8 mouse cellular contexts compared by ENCODE assay signal in genomic region chr5:129724268-129724667, GRCm38 (mm10). TPM values are rescaled to one million over a fixed set of nuclear protein-coding genes. Genes with fewer than 3 reads are reported as not detected.
DNase-seq lines count a peak whose midpoint lies in the region; ATAC-seq and TF ChIP-seq lines count a peak whose summit lies in the region.

No protein-coding gene starts in this region.

- H3K4me1 ChIP-seq in megakaryocyte, embryonic 14.5 days = peaks cover 35% of the 10 kb centered on the region
- H3K4me1 ChIP-seq in forebrain, embryonic 10.5 days = peaks cover 29% of the 10 kb centered on the region
- peaks cover 2% of the 10 kb centered on the region; the same call in 1 of the 2 replicates for H3K4me1 ChIP-seq in limb, embryonic 14.5 days (ENCODE audit: control insufficient read depth, insufficient read depth, low read length)
- H3K4me1 ChIP-seq in stomach, embryonic 15.5 days = peaks cover 12% of the 10 kb centered on the region

- peaks cover 18% of the 10 kb centered on the region for H3K36me3 ChIP-seq in megakaryocyte, embryonic 14.5 days (replicated peaks; ENCODE audit: low read length)
- H3K36me3 ChIP-seq in forebrain, embryonic 10.5 days (replicated peaks) = peaks cover 14% of the 10 kb centered on the region
- H3K36me3 ChIP-seq in limb, embryonic 14.5 days (ENCODE audit: control insufficient read depth, insufficient read depth, low read length) = 0 out of 2 replicates have a peak, but pooled peaks cover 9% of the 10 kb centered on the region
- H3K36me3 ChIP-seq in stomach, embryonic 15.5 days = 0 out of 2 replicates have a peak, but pooled peaks cover 1% of the 10 kb centered on the region

- peak overlapping the region; percentile 99; the same call in 1 of the 2 replicates for H3K27ac ChIP-seq in forebrain, embryonic 10.5 days
- no peak overlapping the region for H3K27ac ChIP-seq in limb, embryonic 14.5 days (replicated peaks; ENCODE audit: low read depth, low read length)
- peak overlapping the region; percentile 97 for H3K27ac ChIP-seq in stomach, embryonic 15.5 days

- peak overlapping the region; percentile 98 for H3K9ac ChIP-seq in limb, embryonic 14.5 days (ENCODE audit: low read depth, low read length, severe bottlenecking)
- 0 out of 2 replicates have a peak overlapping the region, but pooled peaks have one; percentile 87 for H3K9ac ChIP-seq in stomach, embryonic 15.5 days

- no peaks in the 10 kb centered on the region for H3K9me3 ChIP-seq in megakaryocyte, embryonic 14.5 days
- H3K9me3 ChIP-seq in forebrain, embryonic 10.5 days = no peaks in the 10 kb centered on the region
- H3K9me3 ChIP-seq in limb, embryonic 14.5 days (ENCODE audit: control insufficient read depth, low read length) = no peaks in the 10 kb centered on the region
- no peaks in the 10 kb centered on the region for H3K9me3 ChIP-seq in stomach, embryonic 15.5 days

- no peak for TF ChIP-seq POLR2A in limb, embryonic 14.5 days (IDR thresholded peaks at IDR 0.05; ENCODE audit: borderline replicate concordance, extremely low read depth, insufficient read depth, insufficient read length)

- no peak; the same call in 1 of the 2 replicates for ATAC-seq in megakaryocyte, adult 5-6 weeks (ENCODE audit: poor library complexity, severe bottlenecking)
- no peak for ATAC-seq in limb, embryonic 14.5 days (ENCODE audit: low FRiP score, low read depth)
- 0 out of 2 replicates have a peak, but pooled peaks have one; percentile 2 for ATAC-seq in stomach, embryonic 15.5 days (ENCODE audit: insufficient read depth, low FRiP score, low read depth)

- no peaks in the 10 kb centered on the region for H3K27me3 ChIP-seq in megakaryocyte, embryonic 14.5 days (replicated peaks)
- no peaks in the 10 kb centered on the region for H3K27me3 ChIP-seq in forebrain, embryonic 10.5 days (ENCODE audit: poor library complexity, severe bottlenecking)
- H3K27me3 ChIP-seq in limb, embryonic 14.5 days (ENCODE audit: control insufficient read depth, insufficient read depth, low read length) = no peaks in the 10 kb centered on the region
- H3K27me3 ChIP-seq in stomach, embryonic 15.5 days (replicated peaks) = no peaks in the 10 kb centered on the region

- no peak for DNase-seq in forebrain, embryonic 10.5 days (ENCODE audit: extremely low spot score, low spot score)
- no peak for DNase-seq in limb, embryonic 14.5 days (ENCODE audit: low spot score)
- no peak for DNase-seq in right cerebral cortex, adult 18-20 months
- DNase-seq in adrenal gland, postnatal 10 days = no peak
- DNase-seq in thymus, postnatal 14 days = no peak

- peak overlapping the region; percentile 96 for H3K4me3 ChIP-seq in megakaryocyte, embryonic 14.5 days (replicated peaks)
- peak overlapping the region; percentile 93 for H3K4me3 ChIP-seq in forebrain, embryonic 10.5 days
- peak overlapping the region; percentile 88 for H3K4me3 ChIP-seq in limb, embryonic 14.5 days (replicated peaks; ENCODE audit: low read length)
- peak overlapping the region; percentile 83 for H3K4me3 ChIP-seq in stomach, embryonic 15.5 days (replicated peaks)

- 60% methylated on average over 4 of the region's 4 CpGs for WGBS in forebrain, embryonic 10.5 days
- 46% methylated on average over 4 of the region's 4 CpGs for WGBS in limb, embryonic 14.5 days
- WGBS in stomach, embryonic 15.5 days = 51% methylated on average over 4 of the region's 4 CpGs

- peak overlapping the region; percentile 48 for H3K4me2 ChIP-seq in limb, embryonic 14.5 days (replicated peaks; ENCODE audit: low read depth, low read length, severe bottlenecking)
- peak overlapping the region; percentile 45 for H3K4me2 ChIP-seq in stomach, embryonic 15.5 days

RNA-seq across cellular contexts. Expression of gene Nipsnap2, which starts 0.6 kb away (rescaled TPM):
- polyA plus RNA-seq in megakaryocyte, embryonic 14.5 days (2012; ENCODE audit: insufficient read depth, low replicate concordance) = 4.0 and 15.2 TPM in 2 replicates
- 26.3 and 29.6 TPM in 2 replicates for total RNA-seq in megakaryocyte, adult 5-6 weeks (2015)
- 26.5 and 29.3 TPM in 2 replicates for total RNA-seq in megakaryocyte, adult 5-6 weeks (2017)
- 75.9 and 79.4 TPM in 2 replicates for polyA plus RNA-seq in forebrain, embryonic 10.5 days (2016; fragmentation: Nextera tagmentation; extraction: Ambion mirVana)
- polyA plus RNA-seq in limb, embryonic 14.5 days (2012; rRNA removed) = 86.1 and 88.5 TPM in 2 replicates
- polyA plus RNA-seq in limb, embryonic 14.5 days (2014; fragmentation: Nextera tagmentation; extraction: Ambion mirVana) = 114 and 117 TPM in 2 replicates
- polyA plus RNA-seq in stomach, embryonic 15.5 days (2015; fragmentation: Nextera tagmentation; extraction: Ambion mirVana) = 90.0 and 103 TPM in 2 replicates
- total RNA-seq in adrenal gland, postnatal 10 days (2021) = 100 to 1,000 TPM; 125 to 184 TPM

RNA-seq across cellular contexts. Expression of gene Mrps17, which starts 9.0 kb away (rescaled TPM):
- 21.1 TPM in 1 of 2 replicates, not detected in the other for polyA plus RNA-seq in megakaryocyte, embryonic 14.5 days (2012; ENCODE audit: insufficient read depth, low replicate concordance)
- 106 and 130 TPM in 2 replicates for total RNA-seq in megakaryocyte, adult 5-6 weeks (2015)
- total RNA-seq in megakaryocyte, adult 5-6 weeks (2017) = 52.3 and 78.1 TPM in 2 replicates
- 173 and 181 TPM in 2 replicates for polyA plus RNA-seq in forebrain, embryonic 10.5 days (2016; fragmentation: Nextera tagmentation; extraction: Ambion mirVana)
- 110 and 133 TPM in 2 replicates for polyA plus RNA-seq in limb, embryonic 14.5 days (2012; rRNA removed)
- 201 and 209 TPM in 2 replicates for polyA plus RNA-seq in limb, embryonic 14.5 days (2014; fragmentation: Nextera tagmentation; extraction: Ambion mirVana)
- 177 and 185 TPM in 2 replicates for polyA plus RNA-seq in stomach, embryonic 15.5 days (2015; fragmentation: Nextera tagmentation; extraction: Ambion mirVana)
- 100 to 1,000 TPM in 1 of 2 experiments, 10 to 100 TPM in 1; 94.3 to 101 TPM for total RNA-seq in adrenal gland, postnatal 10 days (2021)

RNA-seq across cellular contexts. Expression of gene Sept14, which starts 16.0 kb away (rescaled TPM):
- polyA plus RNA-seq in megakaryocyte, embryonic 14.5 days (2012; ENCODE audit: insufficient read depth, low replicate concordance) = not detected in 2 replicates
- not detected in 2 replicates for total RNA-seq in megakaryocyte, adult 5-6 weeks (2015)
- total RNA-seq in megakaryocyte, adult 5-6 weeks (2017) = not detected in 2 replicates
- not detected in 2 replicates for polyA plus RNA-seq in forebrain, embryonic 10.5 days (2016; fragmentation: Nextera tagmentation; extraction: Ambion mirVana)
- polyA plus RNA-seq in limb, embryonic 14.5 days (2012; rRNA removed) = not detected in 2 replicates
- not detected in 2 replicates for polyA plus RNA-seq in limb, embryonic 14.5 days (2014; fragmentation: Nextera tagmentation; extraction: Ambion mirVana)
- polyA plus RNA-seq in stomach, embryonic 15.5 days (2015; fragmentation: Nextera tagmentation; extraction: Ambion mirVana) = not detected in 2 replicates
- total RNA-seq in adrenal gland, postnatal 10 days (2021) = not detected

RNA-seq across cellular contexts. Expression of gene Zfp11, which starts 54.4 kb away (rescaled TPM):
- polyA plus RNA-seq in megakaryocyte, embryonic 14.5 days (2012; ENCODE audit: insufficient read depth, low replicate concordance) = not detected in 2 replicates
- 1.7 and 2.0 TPM in 2 replicates for total RNA-seq in megakaryocyte, adult 5-6 weeks (2015)
- 1.5 and 1.6 TPM in 2 replicates for total RNA-seq in megakaryocyte, adult 5-6 weeks (2017)
- polyA plus RNA-seq in forebrain, embryonic 10.5 days (2016; fragmentation: Nextera tagmentation; extraction: Ambion mirVana) = 5.9 and 6.6 TPM in 2 replicates
- 4.8 and 5.0 TPM in 2 replicates for polyA plus RNA-seq in limb, embryonic 14.5 days (2012; rRNA removed)
- polyA plus RNA-seq in limb, embryonic 14.5 days (2014; fragmentation: Nextera tagmentation; extraction: Ambion mirVana) = 3.8 and 4.6 TPM in 2 replicates
- 3.8 and 4.0 TPM in 2 replicates for polyA plus RNA-seq in stomach, embryonic 15.5 days (2015; fragmentation: Nextera tagmentation; extraction: Ambion mirVana)
- 1 to 10 TPM; 3.2 to 4.4 TPM for total RNA-seq in adrenal gland, postnatal 10 days (2021)
